Mouse (Mus musculus) R1 (cell line): Measurements from ENCODE around the gene Gm9887.
"Not testable (repeated sequence)": the region's sequence is repeated elsewhere in the genome, so short reads cannot be mapped to it uniquely, and the experiment has no call there.

Source experiments
- DNase-seq: peaks from one replicate; pipeline ENCODE4 v3.0.0-alpha.2; 2018; ENCODE audit warnings: low read depth, low spot score

Gm9887 gene

DNA sequence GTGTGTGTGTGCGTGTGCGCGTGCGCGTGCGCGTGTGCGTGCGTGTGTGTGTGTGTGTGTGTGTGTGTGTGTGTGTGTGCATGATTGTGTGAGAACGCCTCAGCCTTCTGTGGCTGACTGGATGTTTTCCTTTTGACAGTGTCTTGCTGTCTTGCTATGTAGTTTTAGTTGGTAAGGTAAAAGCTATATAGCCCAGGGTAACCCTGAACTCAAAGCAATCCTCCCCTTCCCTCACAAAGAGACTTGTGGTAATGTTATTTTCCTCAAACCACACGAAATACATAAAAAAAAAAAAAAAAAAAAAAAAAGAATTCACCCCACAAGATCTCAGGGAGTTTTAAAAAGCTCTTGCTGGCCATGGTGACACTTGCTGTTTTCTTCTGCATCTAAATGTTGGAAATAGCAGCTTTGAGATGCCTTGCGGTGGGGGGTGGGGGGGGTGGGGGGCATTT lies 14.0 kb upstream of the Gm9887 start:
- DNase-seq, result not testable (repeated sequence)

DNA sequence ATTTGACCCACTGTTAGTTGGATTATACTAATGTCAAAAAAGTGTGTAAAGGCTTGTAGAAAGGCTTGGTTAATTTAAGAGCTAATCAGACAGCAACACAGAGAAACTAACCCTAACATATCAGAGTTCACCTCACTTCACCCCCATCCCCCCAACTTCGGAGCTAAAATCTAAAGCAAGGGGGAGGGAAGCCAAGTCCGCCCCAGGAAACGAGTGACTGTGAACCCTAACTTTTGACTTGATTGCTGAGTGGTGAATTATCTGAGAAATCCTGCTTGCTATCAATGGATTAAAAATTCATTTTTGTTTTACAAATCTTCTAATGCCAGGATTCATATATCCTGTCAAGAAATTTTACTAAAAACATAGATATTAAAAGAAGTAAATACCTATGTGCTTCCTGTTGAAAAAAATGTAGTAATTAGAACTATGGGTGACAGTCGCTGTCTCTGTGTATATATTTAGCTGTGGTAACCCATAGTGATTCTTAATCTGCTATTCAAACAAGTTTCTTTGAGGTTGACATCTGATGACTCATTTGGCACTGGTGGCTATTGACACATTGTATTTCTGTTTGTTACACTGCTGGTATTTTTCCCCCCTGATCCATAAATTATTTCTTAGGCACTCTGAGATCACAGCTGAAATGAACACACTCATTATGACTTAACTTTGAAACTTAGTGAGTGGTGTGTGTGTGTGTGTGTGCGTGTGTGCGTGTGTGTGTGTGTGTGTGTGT lies 13.5 kb upstream of the Gm9887 start:
- no peak for DNase-seq

DNA sequence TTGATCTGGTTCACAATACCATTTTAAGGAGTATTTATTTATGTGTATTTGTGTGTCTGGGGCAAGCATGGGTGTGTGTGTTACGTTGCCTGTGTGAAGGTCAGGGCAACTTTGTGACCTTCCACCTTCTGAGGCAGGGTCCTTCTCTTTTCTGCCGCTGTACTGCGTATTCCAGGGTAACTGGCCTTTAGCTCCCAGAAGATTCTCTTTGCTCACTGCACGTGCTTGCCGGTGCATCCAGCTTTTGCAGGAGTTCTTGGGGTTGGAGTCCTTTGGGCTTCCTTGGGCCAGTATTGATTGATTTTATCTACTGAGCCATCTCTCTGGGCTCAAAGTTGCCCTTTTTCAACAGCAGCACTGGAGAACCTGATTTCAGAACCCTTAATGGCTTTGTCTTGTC lies 12.3 kb upstream of the Gm9887 start:
- no peak for DNase-seq

DNA sequence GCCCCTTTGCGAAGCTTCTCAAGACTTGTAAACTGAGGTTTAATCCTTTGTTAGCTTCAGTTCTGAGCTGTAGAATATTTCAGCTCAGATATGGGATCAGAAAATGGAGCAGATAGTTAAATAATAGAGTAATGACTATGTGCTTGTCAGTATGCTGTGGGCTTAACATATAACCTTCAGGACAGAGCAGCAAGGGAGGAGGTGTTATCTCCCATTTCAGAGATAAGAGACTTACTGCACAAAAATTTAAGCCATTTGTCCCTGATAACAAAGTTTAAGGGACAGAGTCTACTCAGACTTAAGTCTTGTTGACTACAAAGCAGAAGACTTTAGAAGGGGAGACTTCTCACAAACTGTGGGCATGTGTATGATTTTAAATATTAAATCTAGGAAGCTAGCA lies 10.6 kb upstream of the Gm9887 start:
- no peak for DNase-seq

DNA sequence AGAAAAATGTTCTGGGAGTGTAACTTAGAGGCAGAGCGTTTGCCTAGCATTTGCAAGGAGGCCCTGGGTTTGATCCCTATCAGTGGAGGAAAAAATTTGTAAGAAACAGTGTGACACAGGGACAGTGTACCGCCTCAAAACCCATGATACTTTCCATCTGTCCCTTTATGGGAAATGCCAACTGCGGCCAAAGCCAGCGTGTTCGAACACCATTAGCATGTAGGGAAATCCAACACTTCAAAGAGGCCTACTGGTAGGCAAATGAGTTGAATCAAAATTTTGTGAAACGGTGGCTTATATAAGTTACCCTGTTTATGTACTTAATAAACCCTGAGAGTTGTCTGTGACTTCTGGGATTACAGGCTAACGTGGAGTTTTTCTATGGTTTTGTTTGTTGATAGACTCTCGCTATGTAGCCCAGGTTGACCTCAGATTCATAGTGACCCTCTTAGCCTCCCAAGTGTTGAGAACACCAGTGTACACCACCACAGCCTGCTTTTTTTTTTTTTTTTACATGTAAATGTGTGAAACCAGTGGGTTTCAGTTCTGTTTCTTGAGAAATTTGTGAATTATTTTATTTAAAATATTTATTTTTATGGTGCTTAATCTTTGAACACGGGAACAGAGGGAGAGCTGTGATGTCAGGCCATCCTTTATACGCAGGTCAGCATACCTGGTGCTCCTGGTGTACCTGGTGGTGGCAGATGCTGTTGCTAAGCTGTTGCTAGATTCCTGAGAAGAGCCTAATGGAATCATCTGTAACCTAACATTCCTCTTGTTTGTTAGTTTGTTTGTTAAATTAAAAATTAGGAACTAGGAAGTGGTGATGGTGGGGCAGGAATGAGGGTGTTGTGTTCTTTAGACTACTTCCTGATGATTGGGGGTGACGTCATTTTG lies 6.5 kb upstream of the Gm9887 start:
- no peak for DNase-seq

DNA sequence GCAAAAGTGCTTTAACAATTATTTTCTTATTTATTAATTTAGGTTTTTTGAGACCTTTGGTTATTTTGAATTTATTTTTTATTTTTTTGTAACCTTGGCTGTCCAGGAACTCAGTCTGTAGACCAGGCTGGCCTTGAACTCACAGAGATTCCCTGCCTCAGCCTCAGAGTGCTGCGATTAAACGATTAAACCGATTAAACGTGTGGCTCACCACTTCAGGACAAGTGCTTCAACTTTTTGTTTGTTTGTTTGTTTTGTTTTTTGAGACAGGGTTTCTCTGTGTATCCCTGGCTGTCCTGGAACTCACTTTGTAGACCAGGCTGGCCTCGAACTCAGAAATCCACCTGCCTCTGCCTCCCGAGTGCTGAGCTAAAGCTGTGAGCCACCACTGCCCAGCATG lies 5.4 kb upstream of the Gm9887 start:
- not testable (repeated sequence) for DNase-seq

DNA sequence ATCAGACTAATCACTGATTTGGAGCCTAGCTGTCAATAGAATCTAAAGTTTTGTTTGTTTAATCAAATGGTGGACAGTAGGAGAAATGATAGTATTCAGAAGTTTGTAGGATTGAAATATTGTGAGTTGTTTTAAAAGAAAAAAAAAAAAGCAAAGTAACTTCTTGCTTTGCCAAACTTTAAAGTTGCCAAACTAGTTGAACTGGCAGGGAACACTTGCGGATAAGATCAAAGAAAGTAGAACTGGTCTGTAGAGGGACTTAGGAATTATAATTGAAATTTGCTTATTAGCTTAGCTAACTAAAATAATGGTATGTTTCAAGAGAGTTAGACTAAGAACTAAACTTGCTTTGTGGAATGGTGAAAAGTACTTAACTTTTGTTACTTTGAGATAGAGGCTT lies 4.9 kb upstream of the Gm9887 start:
- DNase-seq, result no peak

DNA sequence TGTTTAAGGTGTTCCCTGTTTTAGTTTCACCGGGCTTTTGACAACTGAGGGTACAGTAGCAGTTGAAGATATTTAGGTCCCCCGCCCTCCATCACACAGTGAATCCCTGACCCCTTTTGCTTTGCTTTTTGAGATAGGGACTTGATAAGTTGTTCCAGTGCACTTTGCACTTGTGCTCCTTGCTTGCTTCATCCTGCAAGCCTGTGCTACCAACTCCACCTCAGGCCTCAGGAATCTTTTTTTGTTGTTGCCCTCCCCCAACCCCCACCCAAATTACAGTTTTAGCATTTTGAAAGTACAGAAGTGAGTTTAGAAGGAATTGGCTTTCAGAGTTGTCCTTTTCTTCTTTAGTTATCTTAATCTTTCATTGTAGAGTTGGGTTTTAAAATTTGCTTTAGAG lies 3.9 kb upstream of the Gm9887 start:
- no peak for DNase-seq

DNA sequence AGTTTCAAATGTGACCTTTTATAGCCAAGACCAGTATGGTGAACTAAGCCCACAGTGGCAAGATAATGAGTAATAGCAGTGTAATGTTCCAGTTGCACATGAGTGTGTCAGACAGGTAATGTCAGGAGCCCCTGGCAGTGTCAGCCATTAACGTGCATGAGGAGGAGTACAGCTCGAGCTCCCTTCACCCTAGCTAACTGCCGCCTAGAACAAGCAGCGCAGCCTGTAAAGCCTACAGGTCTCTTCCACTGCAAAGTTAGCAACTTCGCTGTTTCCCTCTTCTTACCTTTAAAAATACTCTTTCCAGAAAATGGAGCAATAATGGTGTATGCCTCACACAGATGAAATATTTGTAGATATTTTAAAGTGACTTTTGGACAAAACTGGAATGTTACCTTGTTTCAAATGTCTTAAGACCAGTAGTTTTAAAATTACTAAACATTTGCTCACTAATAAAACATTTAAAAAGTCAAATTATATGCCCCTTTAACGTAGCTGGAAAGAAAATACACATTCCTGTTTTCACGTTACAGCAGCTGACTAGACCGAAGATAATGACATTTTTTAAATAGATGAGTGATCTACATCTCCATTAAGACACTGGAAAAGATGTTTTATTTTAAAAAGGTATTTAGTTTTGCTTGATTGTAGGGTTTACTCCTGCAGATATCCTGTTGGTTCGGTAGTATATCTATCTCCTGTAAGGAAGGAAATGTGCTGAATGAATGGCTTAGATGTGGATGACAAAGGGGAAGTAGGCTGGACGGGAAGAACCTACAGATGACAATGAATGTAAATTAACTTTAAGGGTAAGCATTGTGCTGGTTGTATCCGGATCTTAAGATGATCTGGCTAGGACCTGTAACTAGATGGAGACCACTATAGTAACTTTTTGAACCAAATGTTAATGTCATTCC lies 1.9 kb upstream of the Gm9887 start:
- peak; percentile 64 for DNase-seq

DNA sequence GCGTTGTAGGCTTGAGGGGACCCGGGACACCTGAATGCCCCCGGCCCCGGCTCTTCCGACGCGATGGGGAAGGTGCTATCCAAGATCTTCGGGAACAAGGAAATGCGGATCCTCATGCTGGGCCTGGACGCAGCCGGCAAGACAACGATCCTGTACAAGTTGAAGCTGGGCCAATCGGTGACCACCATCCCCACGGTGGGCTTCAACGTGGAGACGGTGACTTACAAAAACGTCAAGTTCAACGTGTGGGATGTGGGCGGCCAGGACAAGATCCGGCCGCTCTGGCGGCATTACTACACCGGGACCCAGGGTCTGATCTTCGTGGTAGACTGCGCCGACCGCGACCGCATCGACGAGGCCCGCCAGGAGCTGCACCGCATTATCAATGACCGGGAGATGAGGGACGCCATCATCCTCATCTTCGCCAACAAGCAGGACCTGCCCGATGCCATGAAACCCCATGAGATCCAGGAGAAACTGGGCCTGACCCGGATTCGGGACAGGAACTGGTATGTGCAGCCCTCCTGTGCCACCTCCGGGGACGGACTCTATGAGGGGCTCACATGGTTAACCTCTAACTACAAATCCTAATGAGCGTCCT lies 573 bp upstream of the Gm9887 start:
- peak; percentile 65 for DNase-seq

DNA sequence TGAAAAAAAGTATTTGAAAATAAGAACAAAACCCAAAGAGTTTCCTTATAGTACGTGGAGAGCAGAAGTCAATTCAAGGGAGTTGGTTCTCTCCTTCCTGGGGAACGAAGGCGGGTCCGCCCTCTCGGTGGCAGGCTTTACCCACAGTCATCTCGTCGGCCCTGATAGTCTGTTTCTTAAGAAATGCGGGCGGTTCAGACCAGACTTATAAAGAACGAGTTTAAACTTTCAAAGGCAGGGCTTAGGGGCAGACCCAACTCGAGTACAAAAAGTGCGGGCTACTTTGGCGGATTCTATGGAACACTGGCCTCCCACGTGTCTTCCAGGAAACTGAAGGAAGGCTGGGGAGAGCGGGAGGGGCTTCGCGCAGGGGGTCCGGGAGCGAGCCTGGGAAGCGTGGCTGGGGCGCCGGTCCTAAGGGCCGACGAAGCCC lies 821 bp downstream of the Gm9887 start:
- DNase-seq, result peak; percentile 90

DNA sequence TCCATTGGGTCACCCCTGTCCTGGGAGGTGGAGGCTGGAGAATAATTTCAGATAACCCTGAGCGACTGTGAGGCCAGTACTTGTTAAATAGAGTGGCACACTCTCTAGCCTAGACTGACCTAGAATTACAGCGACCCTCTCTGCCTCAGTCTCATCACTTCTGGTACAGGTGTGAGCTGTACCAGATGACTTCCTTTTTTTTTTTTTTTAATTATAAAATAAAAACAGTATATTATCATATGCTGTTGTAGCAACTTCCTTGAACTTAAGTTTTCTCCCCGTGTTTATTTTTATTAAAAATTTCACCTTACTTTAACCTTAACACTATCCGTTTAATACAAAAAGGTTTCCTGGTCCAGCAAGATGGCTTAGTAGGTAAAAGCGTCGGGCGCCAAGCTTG lies 1.3 kb downstream of the Gm9887 start:
- DNase-seq, result peak; percentile 27

DNA sequence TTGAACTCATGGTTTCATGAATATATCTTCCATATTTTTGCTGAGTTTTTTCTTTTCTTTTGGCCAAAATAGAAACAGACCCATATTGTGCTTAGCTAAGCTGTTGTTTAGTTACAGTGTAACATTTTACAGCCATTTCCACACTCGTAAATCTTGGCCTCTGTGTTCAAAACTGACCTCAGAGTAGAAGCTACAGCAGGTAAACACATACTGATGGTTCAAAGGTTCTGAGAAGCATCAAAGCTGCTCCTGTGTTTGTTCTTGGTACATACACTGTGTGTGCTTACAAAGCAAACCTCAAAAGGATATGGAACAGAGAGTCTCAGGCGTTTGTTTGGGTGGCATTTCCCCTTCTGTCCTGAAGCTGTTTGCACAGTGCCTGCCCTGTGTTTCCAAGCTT lies 4.7 kb downstream of the Gm9887 start:
- DNase-seq, result no peak

DNA sequence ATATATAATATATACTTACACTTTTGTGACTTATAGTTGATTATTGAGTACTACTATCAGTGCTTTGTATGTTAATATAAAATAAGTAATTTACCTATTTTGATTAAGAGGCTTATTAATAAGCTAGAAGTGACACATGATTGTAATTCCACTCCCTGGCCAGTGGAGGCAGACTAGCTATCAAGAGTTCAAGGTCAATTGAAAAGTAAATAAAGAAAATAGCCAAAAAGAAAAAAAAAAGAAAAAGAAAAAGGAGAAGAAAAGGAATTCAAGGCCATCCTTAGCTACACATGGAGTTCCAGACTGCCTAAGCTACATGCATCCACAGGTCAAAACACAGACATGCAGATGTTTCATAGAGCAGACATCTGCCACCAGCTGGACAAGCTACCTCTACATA lies 5.8 kb downstream of the Gm9887 start:
- DNase-seq, result peak; percentile 47

DNA sequence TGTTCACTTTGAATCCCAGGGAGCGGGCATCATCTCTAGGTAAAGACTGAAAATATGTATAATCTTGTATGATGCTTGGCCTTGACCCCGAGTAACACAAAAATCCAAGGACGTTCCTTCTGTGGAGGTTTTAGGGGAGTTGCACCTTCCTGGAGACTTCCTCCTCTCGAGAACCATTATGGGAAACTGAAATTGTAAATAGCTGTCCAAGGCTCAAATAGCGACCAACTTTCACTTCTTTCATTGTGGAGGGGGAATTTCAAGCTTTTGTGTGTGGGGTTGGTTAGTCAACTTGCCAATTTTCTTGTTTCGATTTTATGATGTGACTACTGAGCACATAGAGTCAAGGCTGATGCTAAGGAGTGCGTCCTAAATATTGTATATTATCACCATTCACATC lies 6.5 kb downstream of the Gm9887 start:
- DNase-seq, result no peak

DNA sequence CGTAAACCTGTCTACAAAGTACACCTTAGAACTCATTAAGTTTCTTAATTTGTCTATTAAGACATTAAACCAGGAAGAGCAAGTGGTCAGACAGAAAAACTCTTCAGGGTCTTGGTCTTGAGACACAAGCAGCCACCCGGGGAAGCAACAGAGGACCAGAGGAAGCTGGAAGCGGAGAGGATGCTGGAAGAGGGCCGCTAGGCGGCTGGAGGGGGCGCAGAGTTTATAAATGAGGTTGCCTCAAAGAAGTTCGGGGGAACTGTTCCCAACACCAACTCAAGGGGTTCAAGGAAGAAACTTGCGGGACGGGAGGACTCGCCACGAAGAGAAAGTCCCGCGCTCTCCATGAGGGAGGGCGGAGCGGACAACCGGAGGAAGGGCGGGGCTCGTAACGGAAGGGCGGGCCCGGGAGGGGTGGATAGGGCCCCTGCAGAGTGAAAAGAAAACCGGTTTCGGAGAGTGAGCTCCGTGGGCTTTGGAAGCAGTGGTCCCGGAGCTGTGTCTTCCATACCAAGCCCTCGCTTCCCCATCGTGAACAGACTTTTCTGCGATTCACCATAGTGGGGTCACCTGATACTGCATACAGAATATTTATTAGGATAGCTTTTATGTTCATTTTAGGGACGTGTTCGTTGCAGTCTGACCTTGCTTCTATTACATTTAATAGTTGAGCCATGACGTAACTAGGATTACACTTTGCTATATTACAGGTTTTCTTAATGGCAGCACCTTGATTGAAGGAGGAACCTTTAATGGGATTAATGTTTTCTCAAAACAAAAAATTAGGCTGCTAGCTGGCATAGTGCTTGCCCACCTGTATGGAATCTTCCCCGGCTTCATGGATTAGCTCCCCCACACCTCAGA lies 8.1 kb downstream of the Gm9887 start:
- peak; percentile 60 for DNase-seq

DNA sequence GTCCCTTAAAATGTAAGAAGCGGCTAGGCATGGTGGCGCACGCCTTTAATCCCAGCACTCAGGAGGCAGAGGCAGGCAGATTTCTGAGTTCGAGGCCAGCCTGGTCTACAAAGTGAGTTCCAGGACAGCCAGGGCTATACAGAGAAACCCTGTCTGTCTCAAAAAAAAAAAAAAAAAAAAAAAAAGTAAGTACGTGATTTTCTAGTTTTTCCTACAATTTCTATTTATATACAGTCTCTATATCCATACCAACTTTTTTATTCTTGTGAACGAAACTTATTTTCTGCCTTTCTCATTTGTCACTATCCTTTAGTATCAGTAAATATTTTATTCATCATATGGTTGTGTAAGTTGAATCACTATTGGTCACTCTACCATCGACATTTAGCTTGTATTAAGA lies 9.1 kb downstream of the Gm9887 start:
- DNase-seq, result not testable (repeated sequence)

DNA sequence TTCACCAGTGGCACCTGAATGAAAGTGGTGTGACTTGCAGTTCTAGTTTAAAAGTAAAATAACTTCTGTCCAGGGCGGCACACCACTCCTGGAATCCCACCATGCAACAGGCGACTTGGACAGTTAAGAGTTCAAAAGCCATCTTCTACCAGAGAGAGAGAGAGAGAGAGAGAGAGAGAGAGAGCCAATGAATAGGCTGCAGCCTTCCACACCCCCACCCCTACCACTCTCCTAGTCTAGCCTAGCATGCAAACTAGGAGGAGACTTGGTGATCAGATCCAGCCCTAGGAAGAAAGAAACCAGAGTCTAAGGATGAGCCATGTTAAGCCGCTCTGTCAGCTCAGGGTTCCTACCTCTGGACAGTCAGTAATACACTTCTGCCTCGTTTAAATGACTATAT lies 9.9 kb downstream of the Gm9887 start:
- peak; percentile 58 for DNase-seq

DNA sequence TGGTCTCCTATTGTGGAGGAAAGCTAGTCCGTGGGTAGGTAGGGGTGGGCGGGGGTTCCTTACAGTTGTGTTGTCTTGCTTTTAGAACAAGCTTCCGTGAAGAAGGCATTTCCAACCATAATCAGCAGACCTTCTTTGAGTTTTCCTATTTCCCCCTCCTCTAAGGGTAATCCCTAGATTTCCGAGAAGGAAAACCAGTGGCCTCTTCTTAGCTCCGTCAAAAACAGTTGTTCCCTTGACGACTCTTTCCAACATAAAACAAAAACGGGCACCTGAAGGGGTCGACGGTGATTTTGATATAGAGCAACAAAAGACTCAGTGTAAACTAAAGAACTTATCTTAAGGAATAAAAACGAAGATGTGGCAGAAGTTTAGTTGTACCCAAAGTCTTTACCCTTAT lies 10.3 kb downstream of the Gm9887 start:
- no peak for DNase-seq
